Mouse (Mus musculus) bone marrow macrophage, adult 2 months (primary cell): Measurements from ENCODE around the gene St7.

Experiments used
- CTCF ChIP-seq: IDR thresholded peaks from 2 replicates; pipeline ENCODE4 v1.5.1; 2012; ENCODE audit warnings: low read depth, mild to moderate bottlenecking, low read length, moderate library complexity
- POLR2A ChIP-seq: IDR thresholded peaks from 2 replicates; pipeline ENCODE4 v1.6.1; 2012; ENCODE audit warnings: mild to moderate bottlenecking, low read depth, low read length, borderline replicate concordance

DNA sequence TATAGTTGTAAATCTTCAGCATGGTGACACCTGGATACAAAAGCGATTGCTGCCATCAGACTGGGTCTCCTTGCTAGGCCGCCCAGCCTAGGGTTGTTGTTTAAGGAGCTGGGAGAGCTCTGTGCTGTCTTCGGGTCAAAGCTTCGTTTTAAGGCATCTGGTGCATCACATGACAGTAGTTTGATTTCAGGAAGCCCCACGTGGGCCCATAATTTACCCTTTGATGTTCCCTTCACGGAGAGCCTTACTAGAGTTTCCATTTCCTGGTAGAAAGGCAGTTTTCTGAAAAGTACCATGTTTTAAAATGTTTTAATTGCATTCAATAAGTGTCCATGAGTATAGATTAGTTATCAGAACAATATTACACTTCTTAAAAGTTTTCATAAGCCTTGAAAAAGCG lies 239.1 kb downstream of the St7 start:
- no peak for TF ChIP-seq POLR2A
- no peak for TF ChIP-seq CTCF
